Mouse (Mus musculus): ENCODE data around the gene Meis1.

The Meis1 gene

GRCm38 (mm10) chr11:18830087-18830486 lies 188.7 kb downstream of the Meis1 start:
- DNase-seq (ENCODE audit: low read depth, low spot score): no peak
